Mouse (Mus musculus): ENCODE data around the gene Uqcr11.

- 0 out of 2 replicates have a peak, but pooled peaks have one; percentile 4 for TF ChIP-seq CTCF (IDR thresholded peaks at IDR 0.05; ENCODE audit: low read depth)
- no peak for TF ChIP-seq EP300 (IDR thresholded peaks at IDR 0.05; ENCODE audit: low read depth)
Observed at GRCm38 (mm10) chr10:80357994-80358639, 48.5 kb downstream of the Uqcr11 start.

Measured in heart, postnatal 0 days (tissue).